In genomic region chr1:24240039-24240691, GRCm38 (mm10) we compare ENCODE assay signal across 21 mouse cellular contexts.
DNase-seq lines count a peak whose midpoint lies in the region; ATAC-seq and TF ChIP-seq lines count a peak whose summit lies in the region.
"Had no signal": no experiment of that assay in that cellular context is flagged by ENCODE, and none has a peak within 500 bp of the region (broad histone marks: within the 10 kb centered on the region; RNA-seq: fewer than 3 reads in every experiment).

No protein-coding gene starts in this region.

- no peak for TF ChIP-seq EP300 in CH12.LX (IDR thresholded peaks at IDR 0.05; ENCODE audit: low read length)

- ATAC-seq in forebrain, embryonic 13.5 days = peak; percentile 54; the same call in 1 of the 2 replicates
- ATAC-seq in limb, embryonic 13.5 days (ENCODE audit: low FRiP score, low read depth) = no peak
- ATAC-seq in megakaryocyte-erythroid progenitor cell, adult 5-6 weeks (replicated peaks; ENCODE audit: low FRiP score, low TSS enrichment, poor library complexity, severe bottlenecking) = no peak
- ATAC-seq: inflammation-experienced regulatory T-cells, adult 6 months had no signal

- H3K36me3 ChIP-seq in CH12.LX (replicated peaks in 1 of 2; ENCODE audit: control insufficient read depth in 1 of 2, insufficient read depth in 1 of 2, low read length in 1 of 2) = no peaks in the 10 kb centered on the region
- H3K36me3 ChIP-seq in forebrain, embryonic 13.5 days (ENCODE audit: poor library complexity, severe bottlenecking) = no peaks in the 10 kb centered on the region
- peaks cover 5% of the 10 kb centered on the region for H3K36me3 ChIP-seq in limb, embryonic 13.5 days
- H3K36me3 ChIP-seq: hindbrain, embryonic 10.5 days; liver, embryonic 15.5 days; stomach, embryonic 15.5 days had no signal

- TF ChIP-seq RAD21 in CH12.LX (IDR thresholded peaks at IDR 0.05; ENCODE audit: low read depth, low read length) = no peak

- DNase-seq in CH12.LX (ENCODE audit: extremely low read depth) = no peak
- peak; percentile 79 for DNase-seq in brain, embryonic 14.5 days (ENCODE audit: low read depth)
- no peak for DNase-seq in heart, postnatal 10 days
- no peak for DNase-seq in layer of hippocampus, adult 9-10 months (ENCODE audit: low spot score)
- DNase-seq: adrenal gland, adult 2 months; cerebellum, adult 9-10 months; gastrocnemius, postnatal 25 days; kidney, adult 2 months; kidney, postnatal 10 days; midbrain, embryonic 14.5 days; thymus, adult 18-20 months; thymus, postnatal 4 days had no signal

- no peak overlapping the region for H3K4me3 ChIP-seq in CH12.LX (replicated peaks in 1 of 3; ENCODE audit: low read depth in 2 of 3, low read length in 2 of 3, poor library complexity in 1 of 3)
- no peak overlapping the region for H3K4me3 ChIP-seq in forebrain, embryonic 13.5 days
- H3K4me3 ChIP-seq in limb, embryonic 13.5 days = no peak overlapping the region
- H3K4me3 ChIP-seq: hindbrain, embryonic 10.5 days; layer of hippocampus, adult 2 months; liver, embryonic 15.5 days; myocyte; stomach, embryonic 15.5 days had no signal

- no peak overlapping the region for H3K4me2 ChIP-seq in CH12.LX (ENCODE audit: insufficient read depth, low read depth, poor library complexity, severe bottlenecking)
- H3K4me2 ChIP-seq in forebrain, embryonic 13.5 days = peak overlapping the region; percentile 22
- H3K4me2 ChIP-seq in limb, embryonic 13.5 days (replicated peaks) = peak overlapping the region; percentile 3; the same call in 1 of the 2 replicates
- H3K4me2 ChIP-seq: liver, embryonic 15.5 days; stomach, embryonic 15.5 days had no signal

- no peak overlapping the region for H3K9ac ChIP-seq in CH12.LX (ENCODE audit: insufficient read depth, low read depth)
- no peak overlapping the region for H3K9ac ChIP-seq in forebrain, embryonic 13.5 days
- H3K9ac ChIP-seq in limb, embryonic 13.5 days = no peak overlapping the region
- H3K9ac ChIP-seq: liver, embryonic 15.5 days; stomach, embryonic 15.5 days had no signal

- no peaks in the 10 kb centered on the region for H3K9me3 ChIP-seq in CH12.LX (replicated peaks; ENCODE audit: low read length)
- no peaks in the 10 kb centered on the region for H3K9me3 ChIP-seq in forebrain, embryonic 13.5 days (replicated peaks)
- no peaks in the 10 kb centered on the region for H3K9me3 ChIP-seq in limb, embryonic 13.5 days
- H3K9me3 ChIP-seq: hindbrain, embryonic 10.5 days; liver, embryonic 15.5 days; stomach, embryonic 15.5 days had no signal

- no peaks in the 10 kb centered on the region for H3K79me2 ChIP-seq in CH12.LX (replicated peaks; ENCODE audit: control insufficient read depth, extremely low read depth, insufficient read depth, poor library complexity, severe bottlenecking)

- intact Hi-C loops in heart, postnatal 10 days (cut with DNase I) = no loop called here

- dilution Hi-C loops in CH12.LX (cut with MboI; ENCODE audit: extremely low pct_ligation_motif_present, extremely low pct_unique_long_range_greater_than_20kb, low sequenced_read_pairs) = no loop called here

- in situ Hi-C loops in CH12.LX (cut with MboI; ENCODE audit: low pct_ligation_motif_present, low pct_unique_long_range_greater_than_20kb, low sequenced_read_pairs) = no loop called here

- no peak for TF ChIP-seq POLR2A in CH12.LX (IDR thresholded peaks at IDR 0.05; ENCODE audit: low read depth, low read length)
- no peak for TF ChIP-seq POLR2A in brain, embryonic 14.5 days (IDR thresholded peaks at IDR 0.05; ENCODE audit: borderline replicate concordance, extremely low read depth, insufficient read depth, insufficient read length, poor library complexity, severe bottlenecking)

- TF ChIP-seq CTCF in CH12.LX (conservative IDR thresholded peaks at IDR 0.05 in 1 of 2, IDR thresholded peaks at IDR 0.05 in 1 of 2; ENCODE audit: low read depth in 2 of 2, low read length in 2 of 2) = no peak
- no peak for TF ChIP-seq CTCF in brain, embryonic 14.5 days (IDR thresholded peaks at IDR 0.05; ENCODE audit: borderline replicate concordance, extremely low read depth, insufficient read depth, insufficient read length)

- 7% methylated on average over 8 of the region's 8 CpGs for WGBS in forebrain, embryonic 13.5 days
- 14% methylated on average over 8 of the region's 8 CpGs for WGBS in limb, embryonic 13.5 days

- no peaks in the 10 kb centered on the region for H3K4me1 ChIP-seq in CH12.LX (ENCODE audit: control insufficient read depth in 1 of 2, insufficient read depth in 2 of 2)
- H3K4me1 ChIP-seq in forebrain, embryonic 13.5 days = peaks cover 14% of the 10 kb centered on the region
- peaks cover 26% of the 10 kb centered on the region for H3K4me1 ChIP-seq in limb, embryonic 13.5 days
- H3K4me1 ChIP-seq: liver, embryonic 15.5 days; stomach, embryonic 15.5 days had no signal

- H3K27ac ChIP-seq in CH12.LX (ENCODE audit: insufficient read depth, low read depth) = no peak overlapping the region
- H3K27ac ChIP-seq in forebrain, embryonic 13.5 days = no peak overlapping the region
- H3K27ac ChIP-seq in limb, embryonic 13.5 days = no peak overlapping the region
- H3K27ac ChIP-seq: hindbrain, embryonic 10.5 days; layer of hippocampus, adult 2 months; liver, embryonic 15.5 days; stomach, embryonic 15.5 days had no signal

- H3K27me3 ChIP-seq in CH12.LX (replicated peaks) = no peaks in the 10 kb centered on the region
- peaks cover 4% of the 10 kb centered on the region; the same call in 1 of the 2 replicates for H3K27me3 ChIP-seq in forebrain, embryonic 13.5 days
- H3K27me3 ChIP-seq in limb, embryonic 13.5 days = no peaks in the 10 kb centered on the region
- H3K27me3 ChIP-seq: liver, embryonic 15.5 days; stomach, embryonic 15.5 days had no signal

TF ChIP-seq in CH12.LX, 34 proteins besides CTCF, POLR2A, EP300 and RAD21:
- TF ChIP-seq MAX (IDR thresholded peaks at IDR 0.05; ENCODE audit: low read length) = no peak
- 0 out of 2 replicates have a peak, but pooled peaks have one; percentile 6 for TF ChIP-seq BHLHE40 (IDR thresholded peaks at IDR 0.05; ENCODE audit: low read depth, low read length)
